Mouse (Mus musculus) G1E (cell line): ENCODE data around the gene Fbxw11. TPM values are rescaled to one million over a fixed set of nuclear protein-coding genes. Genes with fewer than 3 reads are reported as not detected.

Experiments
- ATAC-seq: 2 replicates; pipeline ENCODE4 v1.8.0; 2016; ENCODE audit warnings: mild to moderate bottlenecking; ENCODE audit not compliant: insufficient number of reproducible peaks, poor library complexity, low FRiP score, severe bottlenecking; ENCODE audit errors: extremely low read depth
- DNase-seq: peaks from one replicate; pipeline ENCODE4 v3.0.0; 2012; ENCODE audit warnings: low spot score
- H3K27me3 ChIP-seq: 2 replicates; pipeline ENCODE4 v1.6.1; 2012; ENCODE audit warnings: mild to moderate bottlenecking, low read length, inconsistent platforms; ENCODE audit not compliant: insufficient read depth
- H3K36me3 ChIP-seq: replicated peaks from 2 replicates; pipeline ENCODE3; 2012; ENCODE audit warnings: mild to moderate bottlenecking, inconsistent platforms
- H3K4me1 ChIP-seq: 2 replicates; pipeline ENCODE4 v1.6.1; 2012; ENCODE audit warnings: low read depth, low read length, inconsistent platforms, mixed read lengths; ENCODE audit not compliant: insufficient read depth
- H3K4me3 ChIP-seq: 2 replicates; pipeline ENCODE4 v1.5.1; 2012; ENCODE audit warnings: low read depth, mild to moderate bottlenecking, inconsistent platforms, low read length, moderate library complexity, mixed read lengths
- H3K9me3 ChIP-seq: replicated peaks from 2 replicates; pipeline ENCODE4 v1.6.1; 2012; ENCODE audit warnings: inconsistent platforms
- CTCF ChIP-seq: IDR thresholded peaks from 2 replicates; pipeline ENCODE4 v1.5.1; 2012; ENCODE audit warnings: low read depth, low read length, inconsistent platforms, mixed read lengths
- GATA1 ChIP-seq: IDR thresholded peaks from 2 replicates; pipeline ENCODE4 v1.6.1; 2012; ENCODE audit warnings: borderline replicate concordance, low read length, inconsistent platforms, mixed read lengths
- GATA2 ChIP-seq: IDR thresholded peaks from 2 replicates; pipeline ENCODE4 v1.6.1; 2012; ENCODE audit warnings: low read depth, low read length, inconsistent platforms, borderline replicate concordance
- POLR2AphosphoS5 ChIP-seq: IDR thresholded peaks from 2 replicates; pipeline ENCODE4 v1.6.1; 2012; ENCODE audit warnings: low read depth, low read length, inconsistent platforms; ENCODE audit not compliant: insufficient replicate concordance
- TAL1 ChIP-seq: conservative IDR thresholded peaks from 2 replicates; pipeline ENCODE4 v1.6.1; 2012; ENCODE audit warnings: low read depth, low read length, inconsistent platforms, mixed read lengths
- polyA plus RNA-seq: library from polyadenylated mRNA; stranded (reverse); fragments of >175 nt; gene quantifications from 2 replicates; pipeline ENCODE4 v1.2.3, GENCODE M21; 2012
- total RNA-seq, 2 experiments: library from RNA; stranded (forward) in 1 of 2; stranded (reverse) in 1 of 2; fragments of 200-1000 nt in 1 of 2; fragments of >200 nt in 1 of 2; fragmentation: Nextera tagmentation in 1 of 2; gene quantifications; 2 replicates each; pipeline ENCODE4 v1.2.3; 2014 to 2017

Fbxw11 gene
- total and polyA plus RNA-seq, 3 experiments = 16.9 to 53.7 (median 39.8) TPM

DNA sequence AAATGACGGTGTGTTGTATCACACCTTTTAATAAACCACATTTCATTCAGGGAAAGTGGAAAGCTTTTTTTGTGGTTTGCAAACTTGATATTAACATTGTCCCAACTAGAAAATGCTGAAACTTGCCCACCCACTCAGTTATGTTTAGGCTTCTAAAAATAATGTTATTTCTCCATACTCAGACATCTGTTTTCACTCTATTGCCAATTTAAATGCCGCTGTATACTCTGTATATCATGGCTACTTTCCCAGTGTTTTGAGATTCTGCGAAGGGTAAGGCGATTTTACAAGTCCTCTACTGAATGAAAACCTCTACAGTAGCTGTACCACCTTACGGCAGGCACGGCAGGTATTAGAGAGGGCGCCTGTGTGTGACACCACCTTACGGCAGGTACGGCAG, 82.6 kb downstream of the Fbxw11 start:
- ATAC-seq (no peak), DNase-seq (no peak)
- H3K4me1 ChIP-seq = peaks cover 5% of the 10 kb centered on the region
- no peaks in the 10 kb centered on the region for H3K27me3 ChIP-seq
- TF ChIP-seq TAL1 (no peak), CTCF (no peak), GATA2 (no peak), POLR2AphosphoS5 (no peak), GATA1 (no peak)
- no peaks in the 10 kb centered on the region for H3K9me3 ChIP-seq
- H3K36me3 ChIP-seq = peaks cover 59% of the 10 kb centered on the region
- H3K4me3 ChIP-seq = no peak overlapping the region

- Histone ChIP-seq H3K4me3 (no peak overlapping the region), H3K36me3 (peaks cover 73% of the 10 kb centered on the region), H3K27me3 (no peaks in the 10 kb centered on the region), H3K9me3 (no peaks in the 10 kb centered on the region), H3K4me1 (peaks cover 5% of the 10 kb centered on the region; the same call in 1 of the 2 replicates)
- no peak for ATAC-seq
- no peak for DNase-seq
- no peak for TF ChIP-seq GATA2
- no peak for TF ChIP-seq POLR2AphosphoS5
- no peak for TF ChIP-seq GATA1
- no peak for TF ChIP-seq CTCF
- TF ChIP-seq TAL1 = no peak
Observed at GRCm38 (mm10) chr11:32732467-32732866, 89.9 kb downstream of the Fbxw11 start.

DNA sequence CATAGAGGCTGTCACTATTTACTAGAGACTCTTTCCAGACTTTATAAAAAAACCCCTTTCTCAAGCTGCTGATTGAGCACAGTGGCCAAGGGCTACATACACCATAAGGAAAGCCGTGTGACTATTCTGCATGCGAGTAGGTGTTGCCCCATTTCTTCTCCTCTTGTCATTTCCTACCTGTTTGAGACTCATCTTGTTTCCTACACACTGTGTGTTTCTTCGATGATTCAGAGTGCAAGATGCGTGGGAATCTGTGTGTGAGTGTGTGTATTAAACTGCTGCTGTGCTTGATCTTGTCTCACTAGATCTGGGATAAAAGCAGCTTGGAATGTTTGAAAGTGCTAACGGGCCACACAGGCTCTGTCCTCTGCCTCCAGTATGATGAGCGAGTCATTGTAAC, 90.7 kb downstream of the Fbxw11 start:
- DNase-seq = no peak
- H3K4me1 ChIP-seq = peaks cover 5% of the 10 kb centered on the region; the same call in 1 of the 2 replicates
- no peaks in the 10 kb centered on the region for H3K9me3 ChIP-seq
- H3K36me3 ChIP-seq = peaks cover 78% of the 10 kb centered on the region
- TF ChIP-seq CTCF = no peak
- TF ChIP-seq POLR2AphosphoS5 = no peak
- no peak for TF ChIP-seq TAL1
- TF ChIP-seq GATA1 = no peak
- no peak for TF ChIP-seq GATA2
- H3K4me3 ChIP-seq = no peak overlapping the region
- no peak for ATAC-seq
- H3K27me3 ChIP-seq = no peaks in the 10 kb centered on the region

DNA sequence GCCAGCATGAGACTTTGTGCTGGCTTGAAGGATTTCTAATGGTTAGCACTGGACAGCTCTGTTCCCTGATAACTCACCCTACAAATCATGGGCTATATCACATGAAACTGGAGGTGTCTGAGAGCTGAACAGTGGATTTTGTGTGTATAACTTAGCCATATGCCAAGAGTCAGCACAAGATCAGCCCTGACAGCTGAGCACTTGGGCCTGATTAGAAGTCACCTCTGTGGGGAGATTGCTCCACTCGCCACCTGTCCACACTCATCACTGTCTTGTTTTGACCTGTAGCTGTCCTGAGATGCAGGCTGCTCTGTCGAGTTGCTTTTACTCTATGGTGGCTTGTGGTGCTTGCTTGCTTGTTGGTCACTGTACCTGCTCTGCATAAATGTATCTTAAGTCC, 93.8 kb downstream of the Fbxw11 start:
- Histone ChIP-seq H3K4me1 (peaks cover 5% of the 10 kb centered on the region; the same call in 1 of the 2 replicates), H3K9me3 (no peaks in the 10 kb centered on the region), H3K36me3 (peaks cover 88% of the 10 kb centered on the region), H3K4me3 (no peak overlapping the region), H3K27me3 (no peaks in the 10 kb centered on the region)
- TF ChIP-seq POLR2AphosphoS5 = no peak
- ATAC-seq (no peak), DNase-seq (no peak)

GRCm38 (mm10) chr11:32737729-32738128, 95.2 kb downstream of the Fbxw11 start:
- ATAC-seq (no peak), DNase-seq (no peak)
- no peaks in the 10 kb centered on the region for H3K27me3 ChIP-seq
- H3K4me3 ChIP-seq = no peak overlapping the region
- H3K4me1 ChIP-seq = peaks cover 5% of the 10 kb centered on the region; the same call in 1 of the 2 replicates
- H3K36me3 ChIP-seq = peaks cover 85% of the 10 kb centered on the region
- no peaks in the 10 kb centered on the region for H3K9me3 ChIP-seq
- TF ChIP-seq TAL1 (no peak), CTCF (no peak), POLR2AphosphoS5 (no peak), GATA1 (no peak), GATA2 (no peak)

GRCm38 (mm10) chr11:32743891-32744290, 101.4 kb downstream of the Fbxw11 start:
- TF ChIP-seq POLR2AphosphoS5 (no peak), CTCF (no peak), GATA2 (no peak), GATA1 (no peak), TAL1 (no peak)
- Histone ChIP-seq H3K4me1 (peaks cover 12% of the 10 kb centered on the region; the same call in 1 of the 2 replicates), H3K4me3 (no peak overlapping the region), H3K36me3 (peaks cover 84% of the 10 kb centered on the region), H3K27me3 (no peaks in the 10 kb centered on the region), H3K9me3 (no peaks in the 10 kb centered on the region)
- no peak for ATAC-seq
- DNase-seq = no peak
